Mouse (Mus musculus) lung, adult 2 months (tissue): ENCODE results near the gene Gm34653.
"Not testable (repeated sequence)": the region's sequence is repeated elsewhere in the genome, so short reads cannot be mapped to it uniquely, and the experiment has no call there.

Source experiments
- CTCF ChIP-seq: fragments of 200-500 bp; IDR thresholded peaks from 2 replicates; pipeline ENCODE4 v1.5.1; 2011; ENCODE audit warnings: mild to moderate bottlenecking, low read length, control low read depth; ENCODE audit not compliant: insufficient read depth
- POLR2A ChIP-seq: fragments of 200-500 bp; IDR thresholded peaks from 2 replicates; pipeline ENCODE4 v1.6.1; 2011; ENCODE audit warnings: low read depth, mild to moderate bottlenecking, control low read depth, low read length, borderline replicate concordance; ENCODE audit errors: extremely low read depth

DNA sequence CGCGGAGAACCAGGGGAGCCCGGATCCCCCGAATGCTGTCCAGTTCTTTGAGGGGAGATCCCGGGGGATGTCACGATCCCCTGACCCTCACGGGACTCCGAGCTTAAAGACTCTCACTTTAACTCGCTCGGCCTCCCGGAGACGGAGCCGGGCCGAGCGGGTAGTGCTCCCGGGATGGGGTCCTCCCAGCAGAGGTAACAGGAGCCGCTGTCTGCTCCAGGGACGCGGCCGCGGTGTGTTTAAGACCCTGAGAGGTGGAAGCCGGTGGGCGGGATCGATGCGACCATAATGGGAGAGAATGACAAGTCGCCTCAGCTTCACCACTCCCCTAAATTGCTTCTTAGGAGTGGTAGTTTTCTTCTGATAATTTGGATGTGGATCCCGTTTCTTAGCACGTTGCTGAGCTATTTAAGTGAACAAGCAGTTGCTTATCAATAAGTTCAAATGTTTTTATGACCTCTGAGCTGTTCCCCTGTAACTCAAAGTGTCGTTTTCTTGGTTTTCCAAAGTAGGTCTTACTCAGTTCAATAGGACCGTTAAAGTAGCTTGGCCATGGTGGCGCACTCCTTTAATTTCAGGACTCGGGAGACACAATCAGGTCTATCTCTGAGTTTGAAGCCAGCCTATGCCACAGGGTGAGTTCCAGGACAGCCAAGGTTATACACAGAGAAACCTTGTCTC lies 30.1 kb upstream of the Gm34653 start:
- not testable (repeated sequence) for TF ChIP-seq CTCF, POLR2A
